Mouse (Mus musculus): ENCODE measurements around the gene Keap1. TPM values are rescaled to one million over a fixed set of nuclear protein-coding genes. Genes with fewer than 3 reads are reported as not detected.
A peak's percentile ranks its signal among the peaks of the same experiment; 100 is the strongest.
"Not testable (repeated sequence)": the region's sequence is repeated elsewhere in the genome, so short reads cannot be mapped to it uniquely, and the experiment has no call there.

Gene Keap1
- 10 to 100 TPM; 43.1 to 44.5 TPM for total RNA-seq (2021)
- long read RNA-seq, experiment 1, partial matches to known transcripts, result 5 of 28 reads
- long read RNA-seq, experiment 1, other reads (novel, unspliced or antisense), result 16 of 28 reads
- long read RNA-seq, experiment 2, partial matches to known transcripts, result 3 of 27 reads
- long read RNA-seq, experiment 2, other reads (novel, unspliced or antisense), result 17 of 27 reads

GRCm38 (mm10) chr9:21238733-21239464 is at the start of gene Keap1:
Keap1 (minus strand) TSS chr9:21239361.
- peak; percentile 88 for DNase-seq

DNA sequence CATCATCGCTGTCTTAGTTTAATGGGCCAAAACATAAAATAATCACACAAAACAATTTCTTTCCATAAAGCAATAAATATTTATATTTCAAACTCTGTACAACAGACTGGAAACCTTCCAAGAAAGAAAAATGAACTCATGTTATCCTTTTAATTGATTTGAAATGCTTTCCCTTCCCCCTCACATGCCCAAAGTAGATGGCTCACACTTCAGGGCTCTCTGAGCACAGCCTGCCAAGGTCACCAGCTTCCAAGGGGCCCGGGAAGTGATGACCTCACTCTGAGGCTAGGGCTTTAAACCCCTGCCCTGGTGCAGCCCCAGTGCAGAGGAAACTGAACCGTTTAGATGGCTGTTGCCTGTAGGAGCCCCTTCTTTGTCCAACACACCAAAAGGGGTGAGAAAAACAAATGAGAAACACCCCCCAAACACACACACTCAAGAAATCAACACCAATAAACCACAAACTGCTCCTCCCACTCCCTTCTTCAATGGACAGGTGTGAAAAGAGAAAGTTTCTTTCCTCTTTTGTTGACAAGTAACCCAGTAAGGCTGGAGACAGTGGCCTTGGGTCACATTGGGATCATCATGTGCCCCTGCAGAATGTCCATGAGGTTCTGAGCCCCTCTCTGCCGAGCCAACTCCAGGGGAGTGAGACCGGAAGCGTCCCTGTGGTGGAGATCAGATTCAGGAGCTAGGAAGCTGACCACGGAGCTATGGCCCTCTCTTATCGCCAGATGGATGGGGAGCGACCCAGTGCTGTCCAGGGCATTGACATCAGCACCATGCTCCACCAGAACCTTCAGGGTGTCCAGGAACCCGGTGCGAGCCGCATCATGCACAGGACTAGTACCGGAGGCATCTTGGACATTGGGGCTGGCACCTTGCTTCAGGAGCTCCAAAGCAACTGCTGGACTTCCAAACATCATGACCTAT is 49.5 kb upstream of the Keap1 start:
- DNase-seq, result peak in 1 of 2 experiments; percentile 35

GRCm38 (mm10) chr9:21287571-21288402 is 48.6 kb upstream of the Keap1 start, which contains the start of gene Kri1:
Kri1 (minus strand) TSS chr9:21287969.
- DNase-seq, result peak; percentile 99 to 100

GRCm38 (mm10) chr9:21286753-21287152 is 47.6 kb upstream of the Keap1 start:
- no peak for DNase-seq

DNA sequence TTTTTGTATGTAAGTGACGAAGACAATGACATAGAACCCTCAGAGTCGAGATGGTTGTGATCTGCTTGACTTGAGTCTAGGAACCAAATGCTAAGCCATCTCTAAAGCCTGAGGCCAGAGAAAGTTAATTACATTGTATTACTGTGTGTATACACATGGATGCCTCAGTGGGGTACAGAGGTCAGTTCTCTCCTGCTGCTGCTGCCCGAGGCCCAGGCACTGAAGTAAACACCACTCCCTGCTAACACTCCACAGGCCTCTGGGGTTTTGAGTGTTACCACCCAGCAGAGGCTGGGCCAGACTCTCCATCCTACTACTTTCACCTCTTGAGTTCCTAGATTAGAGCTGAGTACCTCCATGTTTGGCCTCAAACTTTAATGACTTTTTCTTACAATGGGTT is 44.8 kb upstream of the Keap1 start:
- no peak for DNase-seq

DNA sequence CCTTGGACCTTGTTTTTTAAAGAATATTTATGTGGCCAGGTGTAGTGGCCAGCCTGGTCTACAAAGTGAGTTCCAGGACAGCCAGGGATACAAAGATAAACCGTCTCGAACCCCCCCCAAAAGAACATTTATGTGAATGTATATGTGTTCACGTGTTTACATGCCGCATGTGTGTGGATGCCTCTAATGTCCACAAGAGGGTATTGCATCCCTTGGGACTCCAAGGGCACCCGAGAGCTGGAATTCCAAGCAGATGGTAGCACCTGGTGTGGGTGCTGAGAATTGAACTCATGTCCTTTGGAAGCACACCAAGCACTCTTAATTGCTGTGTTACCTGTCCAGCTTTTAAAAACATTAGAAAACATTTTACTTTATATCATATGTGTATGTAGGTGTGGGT is 44.4 kb upstream of the Keap1 start:
- DNase-seq, result no peak

DNA sequence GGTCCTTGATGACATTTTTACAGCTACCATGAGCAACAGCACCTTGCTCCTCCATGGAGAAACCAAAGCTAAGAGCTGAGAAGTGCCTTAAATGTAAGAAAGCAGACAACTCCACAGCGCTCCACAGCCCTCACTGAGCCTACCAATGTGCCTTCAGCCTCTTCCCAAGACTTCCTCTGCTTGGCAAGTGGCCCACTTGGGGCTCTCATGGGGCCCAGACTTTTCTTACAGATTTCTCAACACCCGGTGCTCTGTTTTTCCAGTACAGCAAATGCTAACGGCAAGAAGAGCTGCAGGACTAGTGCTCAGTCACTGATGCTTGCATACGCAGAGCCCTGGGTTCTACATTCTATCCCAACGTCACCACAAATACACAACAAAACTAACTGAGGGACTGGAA is 38.6 kb upstream of the Keap1 start:
- peak in 1 of 2 experiments; percentile 48 for DNase-seq

- no peak for DNase-seq
These were observed 37.1 kb upstream of the Keap1 start for GRCm38 (mm10) chr9:21276307-21276706.

- no peak for DNase-seq
These were observed 36.6 kb upstream of the Keap1 start for GRCm38 (mm10) chr9:21275727-21276126.

- DNase-seq, result no peak
These were observed 36.0 kb upstream of the Keap1 start for GRCm38 (mm10) chr9:21275013-21275710.

DNA sequence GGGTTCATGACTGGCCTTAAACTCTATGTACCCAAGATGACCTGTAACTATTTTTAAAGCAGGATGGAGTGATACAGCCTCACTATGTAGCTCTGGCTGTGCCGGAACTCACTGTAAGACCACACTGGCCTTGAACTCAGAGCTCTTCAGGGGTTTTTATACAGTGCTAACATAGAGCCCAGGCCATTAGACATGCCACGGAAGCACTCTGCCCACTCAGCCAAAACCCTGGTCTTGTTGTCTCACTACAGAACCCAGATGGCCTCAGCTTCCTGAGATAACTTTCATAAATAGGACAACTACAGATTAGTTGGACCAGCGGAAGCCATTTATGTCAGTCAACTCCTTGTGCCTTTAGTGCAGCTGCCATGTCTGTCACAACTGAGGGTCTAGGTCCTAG is 35.2 kb upstream of the Keap1 start:
- no peak for DNase-seq

DNA sequence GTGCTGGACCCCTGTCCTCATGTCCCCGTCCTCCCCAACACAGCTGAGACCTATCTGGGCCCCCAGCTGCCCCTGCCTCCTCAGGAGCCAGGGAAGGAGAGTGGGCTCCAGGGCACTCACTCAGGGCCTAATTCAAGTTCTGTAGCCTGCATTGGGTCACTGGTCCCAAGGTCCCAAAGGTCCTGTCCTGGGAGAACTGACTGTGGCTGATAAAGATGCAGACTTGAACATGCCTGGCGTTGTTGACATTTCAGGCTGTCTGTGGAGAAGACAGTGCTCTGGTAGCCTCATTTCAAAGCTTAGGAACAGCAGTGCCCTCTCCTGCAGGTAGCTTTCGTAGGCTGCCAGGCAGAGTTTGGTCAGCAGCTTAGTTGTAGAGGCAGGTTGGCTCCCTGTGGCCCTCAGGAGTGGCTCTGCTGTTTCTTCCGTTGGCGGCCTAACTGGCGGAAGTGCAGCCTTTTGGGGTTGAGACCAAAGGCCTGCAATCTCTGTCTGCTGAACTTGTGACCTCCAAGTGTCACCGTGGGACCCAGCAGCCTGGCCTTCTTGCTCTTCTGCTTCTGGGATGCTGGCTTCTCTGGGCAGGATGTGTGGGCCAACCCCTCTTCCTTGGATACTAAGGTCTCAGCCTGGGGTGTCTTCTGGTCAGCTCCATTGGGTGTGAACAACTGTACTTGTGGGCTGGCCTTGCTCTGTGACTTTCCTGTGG is 34.5 kb upstream of the Keap1 start:
- peak in 1 of 2 experiments; percentile 29 for DNase-seq

DNA sequence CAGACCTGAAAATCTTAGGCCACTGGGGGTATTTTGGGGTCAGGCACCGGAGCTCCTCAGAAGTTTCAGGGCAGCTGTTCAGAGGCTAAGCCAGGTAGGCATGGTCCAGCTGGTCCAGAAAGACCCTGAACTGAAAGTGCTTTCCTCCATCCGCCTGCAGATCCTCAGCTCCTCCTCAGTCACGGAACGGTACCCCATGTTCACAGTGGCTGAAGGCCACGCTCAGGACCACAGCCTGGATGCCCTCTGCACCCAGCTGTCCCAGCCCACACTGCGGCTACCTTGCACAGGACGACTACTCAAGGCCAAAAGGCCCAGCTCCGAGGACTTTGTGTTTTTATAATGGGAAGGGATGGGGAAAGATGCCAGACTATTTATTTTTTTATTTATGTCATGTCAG is 33.9 kb upstream of the Keap1 start:
- DNase-seq, result no peak

GRCm38 (mm10) chr9:21272391-21272790 is 33.2 kb upstream of the Keap1 start:
- DNase-seq, result no peak

DNA sequence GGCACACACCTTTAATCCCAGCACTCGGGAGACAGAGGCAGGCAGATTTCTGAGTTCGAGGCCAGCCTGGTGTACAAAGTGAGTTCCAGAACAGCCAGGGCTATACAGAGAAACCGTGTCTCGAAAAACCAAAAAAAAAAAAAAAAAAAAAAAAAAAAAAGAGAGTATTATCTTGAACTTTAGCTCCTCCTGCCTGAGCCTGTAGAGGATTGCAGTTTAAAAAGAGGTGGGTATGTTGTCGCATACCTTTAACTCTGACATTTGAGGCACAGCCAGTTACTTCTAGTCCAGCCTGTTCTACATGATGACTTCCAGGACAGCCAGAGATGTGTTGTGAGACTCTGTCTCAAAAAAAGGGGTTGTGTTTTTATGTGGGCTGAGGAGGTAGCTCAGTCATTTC is 30.4 kb upstream of the Keap1 start:
- DNase-seq, result not testable (repeated sequence)

GRCm38 (mm10) chr9:21268305-21268704 is 29.1 kb upstream of the Keap1 start:
- DNase-seq, result no peak

GRCm38 (mm10) chr9:21266889-21267288 is 27.7 kb upstream of the Keap1 start:
- no peak for DNase-seq

DNA sequence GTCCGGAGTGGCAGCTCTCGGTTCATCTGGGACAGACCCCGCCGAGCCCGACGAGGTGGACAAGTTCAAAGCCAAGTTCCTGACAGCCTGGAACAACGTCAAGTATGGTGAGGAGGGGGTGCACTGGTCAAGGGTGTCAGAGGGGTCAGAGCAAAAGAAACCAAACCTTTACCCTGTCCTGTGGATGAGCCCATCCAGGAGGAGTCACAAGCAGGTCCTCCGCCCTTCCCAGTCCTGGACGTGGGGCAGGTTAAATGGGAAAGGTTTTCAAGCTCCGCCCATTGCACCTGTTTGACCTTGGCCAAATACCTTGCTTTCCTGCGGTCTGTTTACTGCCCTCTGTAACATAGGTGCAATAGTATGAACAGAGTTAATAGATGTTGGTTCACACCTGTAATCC is 26.4 kb upstream of the Keap1 start:
- DNase-seq, result no peak

DNA sequence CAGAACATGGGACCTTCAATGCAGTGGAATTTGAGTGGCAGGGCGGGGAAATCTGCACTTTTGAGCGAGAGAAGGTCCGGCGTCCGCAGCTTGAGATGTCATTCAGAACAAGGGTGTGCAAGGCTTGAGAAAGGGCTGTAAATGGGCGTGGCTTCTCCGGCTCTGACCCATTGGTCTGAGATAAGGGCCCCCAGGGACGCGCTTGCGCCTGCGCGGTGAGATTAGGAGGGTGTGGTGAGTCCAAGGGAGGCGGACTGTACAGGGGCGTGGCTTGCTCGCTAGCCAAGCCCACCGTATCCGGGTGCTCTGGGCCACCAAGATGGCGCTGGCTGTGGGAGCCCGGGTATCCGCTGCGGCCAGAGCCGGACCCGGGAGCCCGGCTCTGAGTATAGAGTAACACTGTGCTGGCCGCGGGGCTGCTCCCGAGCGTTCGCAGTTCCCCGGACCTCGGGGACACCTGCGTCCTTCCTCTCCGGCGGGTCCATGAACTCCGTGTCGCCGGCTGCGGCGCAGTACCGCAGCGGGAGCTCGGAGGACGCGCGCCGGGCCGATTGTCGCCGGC is 25.9 kb upstream of the Keap1 start, which contains the start of gene Atg4d:
Gene Atg4d, plus strand, starts transcription at position 294 of the 562 bp plus-strand sequence.
- peak; percentile 99 to 100 for DNase-seq

Data from heart, adult 18-20 months (tissue).